Mouse (Mus musculus): ENCODE data around the gene Uchl3.
A peak's percentile ranks its signal among the peaks of the same experiment; 100 is the strongest.

Gene Uchl3

DNA sequence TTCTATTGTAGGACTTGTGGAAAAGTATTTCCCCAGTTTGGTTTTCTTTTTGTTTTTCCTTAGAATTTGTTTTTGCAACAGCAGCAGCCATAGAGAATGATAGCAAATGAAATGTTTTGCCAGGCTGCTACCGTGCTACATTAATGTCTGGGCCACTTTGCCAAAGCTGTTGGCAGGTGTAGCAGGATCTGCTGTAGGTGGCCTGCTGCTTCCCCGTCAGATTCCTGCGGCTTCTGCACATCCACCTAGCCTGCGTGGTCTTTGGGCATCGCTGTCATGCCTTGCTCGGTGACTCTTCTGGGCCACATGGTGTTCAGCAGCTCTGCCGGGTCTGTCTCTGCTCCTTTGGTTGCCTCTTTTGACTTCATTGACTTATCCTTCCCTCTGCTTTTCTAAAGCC lies 14.9 kb downstream of the Uchl3 start:
- no peak for DNase-seq

DNA sequence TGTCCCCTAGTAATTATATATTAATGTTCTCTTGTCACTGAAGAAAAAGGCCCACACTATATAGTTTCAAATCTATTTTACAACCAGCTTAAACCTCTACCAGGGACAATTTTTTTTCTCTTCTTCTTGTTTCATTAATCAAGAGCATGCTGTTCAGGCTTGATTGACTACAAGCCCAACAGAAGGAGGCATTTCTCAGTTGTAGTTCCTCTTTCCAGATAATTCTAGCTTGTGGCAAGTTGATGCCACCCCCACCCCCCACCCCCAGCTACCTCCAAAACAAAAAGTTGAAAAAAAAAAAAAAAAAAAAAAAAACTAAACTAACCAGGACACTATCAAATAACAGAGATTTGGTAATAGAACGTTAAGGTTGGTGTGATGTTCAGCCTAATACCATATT lies 18.5 kb downstream of the Uchl3 start:
- no peak for DNase-seq

GRCm38 (mm10) chr14:101687696-101688095 lies 33.9 kb downstream of the Uchl3 start:
- DNase-seq = no peak

DNA sequence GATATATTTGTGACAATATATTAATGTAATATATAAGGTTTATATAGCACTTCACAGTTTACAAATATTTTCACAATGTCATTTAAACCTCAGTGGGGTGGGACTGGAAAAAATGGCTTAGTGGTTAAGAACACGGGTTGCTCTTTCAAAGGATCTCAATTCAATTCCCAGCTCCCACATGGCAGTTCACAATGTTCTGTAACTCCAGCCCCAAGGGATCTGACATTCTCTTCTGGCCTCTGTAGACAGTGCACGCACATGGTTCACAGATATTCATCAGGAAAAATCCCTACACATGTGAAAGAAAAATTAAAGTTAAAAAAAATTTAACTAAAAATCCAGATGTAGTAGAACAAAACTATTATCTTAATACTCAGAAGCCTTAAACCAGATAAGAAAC lies 34.6 kb downstream of the Uchl3 start:
- DNase-seq = no peak

- DNase-seq = no peak
Observed at GRCm38 (mm10) chr14:101704479-101704878, 50.7 kb downstream of the Uchl3 start.

- DNase-seq = no peak
Observed at GRCm38 (mm10) chr14:101707088-101707487, 53.3 kb downstream of the Uchl3 start.

DNA sequence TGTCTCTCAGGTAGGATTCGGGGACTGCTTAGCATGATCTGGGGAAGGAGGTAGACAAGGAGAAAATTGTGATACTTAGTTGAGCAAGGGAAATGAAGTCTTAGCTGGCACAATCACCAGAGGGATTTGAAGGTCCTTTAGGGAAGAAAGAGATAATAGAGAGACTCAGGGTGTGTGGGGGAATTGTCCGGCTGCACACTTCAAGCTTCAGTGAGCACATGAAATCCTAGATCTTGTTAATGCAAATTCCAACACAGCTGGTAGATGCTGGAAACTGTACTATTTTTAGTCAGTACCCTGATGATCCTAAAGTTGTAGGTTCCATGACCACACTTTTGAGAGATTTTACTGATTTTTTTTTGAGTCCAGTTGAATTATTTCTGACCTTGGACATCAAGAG lies 60.6 kb downstream of the Uchl3 start:
- no peak for DNase-seq

DNA sequence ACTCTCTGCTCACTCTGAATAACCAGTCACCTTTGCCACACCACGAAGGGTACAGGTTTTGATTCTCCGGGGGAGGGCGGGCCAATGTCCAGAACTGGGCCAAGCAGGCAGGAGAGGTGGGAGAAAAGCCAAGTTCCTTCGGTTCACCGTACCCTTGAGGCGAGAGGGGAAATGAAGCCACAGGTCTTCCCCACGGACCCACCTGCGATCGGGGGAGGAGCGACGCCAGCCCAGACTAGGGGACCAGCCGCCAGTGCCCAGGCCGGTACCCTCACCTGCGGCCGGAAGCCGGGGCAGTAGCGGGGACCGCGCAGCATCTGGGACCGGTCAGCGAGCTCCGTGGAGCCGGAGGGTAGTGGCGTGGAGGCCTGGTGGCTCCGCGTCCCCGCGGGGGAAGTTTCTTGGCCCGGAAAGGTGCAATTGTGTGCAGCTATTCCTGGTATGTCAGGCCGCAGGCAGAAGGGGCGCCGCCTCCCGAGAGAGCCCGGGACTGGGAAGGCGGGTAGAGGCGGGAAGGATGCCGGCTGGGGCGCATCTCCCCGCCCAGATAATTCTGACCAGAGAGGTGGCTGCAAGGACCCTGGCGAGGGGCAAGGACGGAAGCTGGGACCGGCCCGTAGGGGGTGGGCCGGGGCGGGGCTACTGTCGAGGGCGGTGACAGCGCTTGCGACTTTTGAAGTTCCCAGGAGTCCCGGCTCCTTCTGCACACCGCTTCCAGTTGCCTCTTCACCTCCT lies 75.6 kb downstream of the Uchl3 start, which contains the start of the genes Gm9922 and Lmo7:
Gm9922 (minus strand) TSS at position 578 of the 735 bp plus-strand sequence.
Lmo7 (plus strand) TSS at position 721 of the 735 bp plus-strand sequence.
- peak; percentile 18 for DNase-seq

- no peak for DNase-seq
Observed at GRCm38 (mm10) chr14:101729972-101730692, 76.4 kb downstream of the Uchl3 start.

DNA sequence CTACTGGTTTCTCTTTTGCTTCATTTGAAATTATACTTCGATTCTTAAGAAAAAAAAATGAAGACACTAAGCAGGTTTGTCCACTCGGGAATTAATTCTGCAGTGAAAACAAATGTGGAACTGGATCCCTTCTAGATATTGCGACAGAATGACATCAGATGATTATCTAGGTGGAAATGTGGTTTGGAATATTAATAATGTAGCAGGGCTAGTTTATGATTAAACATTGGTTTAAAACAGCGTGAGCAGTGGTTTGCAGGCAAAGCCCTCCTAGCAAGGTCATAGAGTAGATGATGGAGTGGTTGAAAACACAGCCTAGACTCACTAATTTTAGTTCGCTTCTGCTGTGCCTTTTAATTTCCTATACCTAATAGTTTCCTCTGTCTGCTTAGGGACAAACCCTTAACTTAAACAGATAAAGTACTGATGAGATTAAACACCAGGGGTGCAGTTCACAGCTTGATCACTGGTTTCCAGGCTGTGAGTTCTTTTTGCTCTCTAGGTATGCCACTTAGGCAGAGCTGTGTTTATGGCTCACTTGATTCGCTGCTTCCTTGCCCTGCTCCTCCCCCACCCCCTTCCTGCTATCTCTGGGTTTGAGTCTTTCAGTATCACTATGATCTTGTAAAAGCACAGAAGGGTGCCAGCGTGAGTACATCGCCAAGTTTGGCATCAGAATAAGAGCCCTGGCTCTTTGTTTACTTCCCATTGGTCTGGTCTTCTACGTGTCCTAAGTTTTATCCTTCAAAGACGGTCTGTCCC lies 80.0 kb downstream of the Uchl3 start:
- no peak for DNase-seq

GRCm38 (mm10) chr14:101737501-101737900 lies 83.7 kb downstream of the Uchl3 start:
- DNase-seq = no peak

Data from thymus, postnatal 25 days (tissue).